Mouse (Mus musculus) heart, postnatal 14 days (tissue): ENCODE measurements around the gene Tor1aip2. TPM values are rescaled to one million over a fixed set of nuclear protein-coding genes. Genes with fewer than 3 reads are reported as not detected.

ENCODE experiments used
- DNase-seq, 2 experiments: peaks; one replicate each; pipeline ENCODE4 v3.0.0; 2021 to 2022
- intact Hi-C: fragments of 180-260 bp; cut with DNase I; formaldehyde crosslinking; loops from one replicate; pipeline ENCODE4 v1.15.1; 2025
- total RNA-seq, 2 experiments: library from RNA; stranded (reverse); gene quantifications; 2 replicates each; pipeline ENCODE4 v1.2.3; 2021

Gene Tor1aip2
- total RNA-seq, 2 experiments from 2014 or later = 49.4 to 50.1 TPM

GRCm38 (mm10) chr1:156039989-156040388, 4.8 kb downstream of the Tor1aip2 start:
- DNase-seq = peak in 1 of 2 experiments; percentile 7
- intact Hi-C loops = loop anchor here (5.0 kb wide), 1 partner anchor 42 kb away; no protein-coding TSS in a partner anchor

GRCm38 (mm10) chr1:156040731-156041401, 5.7 kb downstream of the Tor1aip2 start:
- peak; percentile 89 to 92 for DNase-seq
- intact Hi-C loops = loop anchor here (5.0 kb wide), 1 partner anchor 41 kb away; no protein-coding TSS in a partner anchor

DNA sequence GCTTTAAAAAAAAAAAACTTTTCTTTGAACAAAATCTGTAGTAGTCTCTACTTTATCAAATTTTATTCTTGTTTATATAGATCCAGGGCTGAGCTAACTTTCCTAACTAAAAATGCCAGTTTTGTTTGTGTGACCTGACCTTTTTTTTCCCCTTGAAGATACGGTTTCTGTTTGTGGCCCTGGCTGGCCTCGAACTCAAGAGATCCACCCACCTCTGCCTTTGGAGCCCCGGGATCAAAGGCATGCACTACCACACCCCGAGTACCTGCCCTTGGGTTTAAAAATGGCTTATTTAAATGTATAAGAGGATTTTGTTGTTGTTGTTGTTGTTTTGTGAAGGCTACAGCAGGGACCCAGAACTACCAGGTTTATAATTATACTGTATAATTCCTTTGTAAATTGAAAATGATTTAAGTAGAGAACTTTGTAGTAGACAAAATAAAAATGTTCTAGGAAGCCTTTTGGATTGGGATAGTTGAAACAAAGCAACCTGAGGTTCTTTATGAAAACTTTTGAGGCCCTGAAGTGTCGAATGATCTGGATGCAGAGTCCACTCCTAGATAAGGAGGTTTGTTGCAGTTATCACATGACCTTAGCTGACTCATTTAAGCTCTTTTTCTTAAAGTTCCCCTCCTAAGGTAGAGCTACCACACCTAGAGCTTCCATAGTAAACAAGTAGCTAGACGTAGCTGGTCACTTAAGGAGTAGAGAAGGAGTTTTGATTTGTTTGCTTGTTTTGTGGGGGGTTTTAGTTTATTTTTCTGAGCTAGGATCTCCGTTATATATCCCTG, 6.4 kb downstream of the Tor1aip2 start:
- DNase-seq = no peak
- intact Hi-C loops = loop anchor here (5.0 kb wide), 1 partner anchor 41 kb away; no protein-coding TSS in a partner anchor

DNA sequence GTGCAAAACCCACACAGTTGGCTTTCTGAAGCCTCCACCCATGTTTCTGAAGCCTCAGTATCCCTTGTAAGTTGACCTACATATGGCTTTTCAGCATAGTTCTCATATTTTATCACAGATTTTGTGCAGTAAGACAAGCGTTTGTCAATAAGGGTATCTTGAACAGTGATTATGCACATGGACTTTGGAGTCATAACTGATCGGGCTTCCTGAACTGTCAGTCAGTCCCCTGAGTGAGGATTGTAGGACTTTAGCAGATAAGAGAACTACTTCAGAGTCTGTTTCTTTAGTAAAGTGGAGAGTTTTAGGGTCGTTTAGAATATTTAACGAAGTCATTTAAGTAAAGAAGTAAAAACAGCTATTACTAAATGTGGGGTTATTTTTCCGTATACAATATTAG, 7.3 kb downstream of the Tor1aip2 start:
- intact Hi-C loops = loop anchor here (5.0 kb wide), 1 partner anchor 40 kb away; no protein-coding TSS in a partner anchor
- DNase-seq = no peak

GRCm38 (mm10) chr1:156043027-156043426, 7.8 kb downstream of the Tor1aip2 start:
- peak; percentile 27 to 58 for DNase-seq
- intact Hi-C loops = loop anchor here (1.0 to 5.0 kb wide), 2 partner anchors 39 to 184 kb away; no protein-coding TSS in a partner anchor

DNA sequence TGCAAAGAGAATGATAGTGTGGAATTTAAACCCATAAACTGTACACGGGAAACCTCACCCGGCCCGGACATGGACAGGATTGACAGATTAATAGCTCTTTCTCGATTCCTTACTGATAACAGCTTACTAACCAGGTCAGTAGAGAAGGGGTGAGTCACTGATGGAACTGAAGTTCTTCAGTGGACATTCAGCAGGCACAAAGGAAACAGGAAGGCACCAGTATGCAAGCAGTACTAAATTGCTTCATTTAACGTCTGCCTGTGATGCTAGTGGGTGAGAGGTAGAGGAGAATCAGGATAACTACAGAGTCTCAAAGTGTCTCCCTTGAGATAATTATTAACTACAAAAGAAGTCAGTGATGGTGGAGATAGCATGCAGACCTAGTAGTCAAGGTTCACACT, 9.0 kb downstream of the Tor1aip2 start:
- intact Hi-C loops = loop anchor here (5.0 kb wide), 1 partner anchor 38 kb away; no protein-coding TSS in a partner anchor
- DNase-seq = no peak

DNA sequence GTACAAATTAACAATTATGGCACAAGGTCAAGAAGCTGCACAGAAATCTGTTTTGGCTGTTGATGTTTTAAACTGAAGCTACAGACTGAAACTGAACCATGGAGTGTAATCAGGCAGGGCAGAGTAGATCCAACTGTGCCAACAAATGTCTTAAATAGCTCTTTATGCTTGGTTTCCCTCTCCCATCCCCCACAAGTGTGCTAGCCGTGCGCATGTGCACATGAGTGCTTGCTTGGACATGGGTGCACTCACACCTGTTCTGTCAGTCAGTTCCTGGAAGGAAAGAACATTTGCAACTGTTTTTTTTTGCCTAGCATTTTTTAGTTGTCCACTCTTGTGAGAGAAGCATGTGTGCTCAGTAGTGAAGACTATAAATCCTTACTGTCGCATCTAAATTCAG, 11.5 kb downstream of the Tor1aip2 start:
- peak in 1 of 2 experiments; percentile 8 for DNase-seq
- intact Hi-C loops = no loop called here

- intact Hi-C loops = no loop called here
- DNase-seq = no peak
Observed at GRCm38 (mm10) chr1:156058207-156058606, 23.0 kb downstream of the Tor1aip2 start.

DNA sequence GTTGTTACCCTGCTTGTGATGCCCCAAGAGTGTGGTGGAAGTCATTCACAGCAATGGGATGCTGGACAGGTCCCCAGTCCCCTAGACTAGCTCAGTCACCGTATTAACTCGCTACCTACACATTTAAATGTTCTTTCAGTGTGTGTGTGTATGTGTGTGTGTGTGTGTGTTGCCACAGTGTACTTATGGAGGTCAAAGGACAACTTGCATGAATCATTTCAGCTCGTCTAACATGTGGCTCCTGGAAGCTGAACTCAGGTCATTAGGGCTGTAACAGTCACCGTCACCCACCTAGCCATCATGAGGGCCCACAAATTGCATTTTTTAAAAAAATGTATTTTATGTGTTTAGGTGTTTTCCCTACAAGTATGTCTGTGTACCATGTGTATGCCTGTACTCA, 27.0 kb downstream of the Tor1aip2 start:
- no peak for DNase-seq
- intact Hi-C loops = no loop called here

- no peak for DNase-seq
Observed at GRCm38 (mm10) chr1:156066133-156066532, 30.9 kb downstream of the Tor1aip2 start.

GRCm38 (mm10) chr1:156070106-156070505, 34.9 kb downstream of the Tor1aip2 start:
- no peak for DNase-seq
- intact Hi-C loops = no loop called here

More at GRCm38 (mm10) chr1:156066133-156066532, 30.9 kb downstream of the Tor1aip2 start:
- intact Hi-C loops = no loop called here

- intact Hi-C loops = no loop called here
- no peak for DNase-seq
Observed at GRCm38 (mm10) chr1:156073169-156073821, 38.1 kb downstream of the Tor1aip2 start.

DNA sequence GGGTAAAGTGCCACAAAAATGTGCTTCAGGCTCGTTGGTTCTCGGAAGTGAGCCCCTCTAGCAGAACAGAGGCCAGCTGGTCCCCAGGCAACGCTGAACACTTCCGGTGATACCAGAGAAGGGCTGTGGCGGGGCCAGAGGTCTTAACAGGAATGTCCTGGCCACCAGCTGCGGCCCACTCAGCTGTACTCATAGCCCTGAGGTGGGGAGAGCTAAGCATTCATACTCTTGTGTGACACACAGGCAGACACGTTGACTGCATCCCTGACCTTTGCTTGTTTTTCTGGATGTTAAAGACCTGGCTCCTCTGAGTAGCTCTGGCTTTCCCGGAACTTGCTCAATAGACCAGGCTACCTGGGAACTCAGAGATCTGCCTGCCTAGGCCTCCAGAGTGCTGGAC, 39.4 kb downstream of the Tor1aip2 start:
- DNase-seq = peak in 1 of 2 experiments; percentile 23
- intact Hi-C loops = no loop called here

DNA sequence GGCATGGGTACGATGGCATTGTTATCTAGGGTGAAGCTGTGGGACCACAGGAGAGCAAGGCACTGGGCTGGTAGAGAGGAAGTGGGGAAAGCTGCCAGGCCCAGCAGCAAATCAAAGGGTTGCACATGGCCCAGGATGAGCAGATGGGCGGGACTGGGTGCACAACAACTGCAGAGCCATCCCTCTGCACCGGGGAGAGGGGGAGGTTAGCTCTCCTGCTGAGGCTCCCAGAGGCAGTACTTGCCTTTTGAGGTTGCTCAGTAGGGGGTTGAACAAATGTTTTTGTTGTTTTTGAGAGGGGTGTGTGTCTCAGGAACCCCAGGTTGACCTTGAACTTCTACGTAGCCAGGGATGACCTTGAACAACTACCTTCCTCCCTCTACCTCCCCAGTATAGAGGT, 41.3 kb downstream of the Tor1aip2 start:
- intact Hi-C loops = no loop called here
- DNase-seq = no peak

DNA sequence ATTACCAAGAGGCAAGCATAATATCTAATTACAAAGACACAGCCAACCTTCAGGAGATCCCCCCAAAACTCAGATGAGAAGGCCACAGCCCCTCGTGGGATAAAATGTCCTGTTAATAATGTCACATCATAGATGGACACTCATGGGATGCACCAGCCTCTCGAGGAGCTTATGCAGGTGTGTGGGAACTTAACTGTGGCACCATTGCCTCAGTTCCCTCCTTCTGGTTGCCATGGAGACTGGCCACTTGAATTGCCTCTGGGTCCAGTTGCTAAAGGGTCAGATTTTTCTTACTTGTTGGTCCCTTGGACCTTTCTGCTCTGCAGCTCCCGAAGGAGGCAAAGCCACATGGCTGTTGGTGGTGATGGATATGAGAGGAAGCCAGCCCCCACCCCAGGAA, 42.5 kb downstream of the Tor1aip2 start:
- intact Hi-C loops = no loop called here
- no peak for DNase-seq

DNA sequence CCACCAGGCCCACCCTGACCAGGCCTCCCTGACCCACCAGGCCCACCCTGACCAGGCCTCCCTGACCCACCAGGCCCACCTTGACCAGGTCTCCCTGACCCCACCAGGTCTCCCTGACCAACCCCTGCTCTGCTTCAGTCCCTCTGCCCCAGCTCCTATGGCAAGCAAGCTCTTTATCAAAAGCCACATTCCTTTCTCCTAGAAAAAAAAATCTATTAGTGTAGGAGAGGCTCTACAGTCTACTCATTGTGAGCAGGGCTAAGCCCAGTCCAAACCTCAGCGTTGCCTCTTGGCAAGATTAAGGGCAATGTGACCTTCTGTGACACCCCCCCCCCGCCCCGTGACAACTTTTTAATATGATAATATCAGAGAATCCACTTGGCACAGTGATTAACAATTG, 49.4 kb downstream of the Tor1aip2 start:
- no peak for DNase-seq
- intact Hi-C loops = loop anchor here (5.0 kb wide), 3 partner anchors 42 to 458 kb away; no protein-coding TSS in a partner anchor

DNA sequence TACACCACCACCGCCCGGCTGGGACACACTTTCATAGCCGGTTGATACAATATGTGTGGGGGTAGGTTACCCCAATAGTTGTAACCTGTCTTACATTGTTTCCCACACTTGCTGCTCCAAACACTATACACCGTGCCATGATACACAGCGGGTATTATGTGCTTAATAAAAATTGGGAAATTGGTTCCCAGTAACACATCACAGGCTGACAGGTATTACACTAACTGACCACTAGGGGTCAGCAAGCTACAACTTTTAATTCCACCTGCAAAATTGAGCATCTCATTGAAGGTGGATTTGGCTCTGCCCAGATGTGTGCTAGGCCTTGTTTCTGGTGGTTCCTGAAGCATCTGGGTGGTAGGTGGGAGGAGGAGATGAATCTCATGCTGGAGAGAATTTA, 50.6 kb downstream of the Tor1aip2 start:
- intact Hi-C loops = loop anchor here (1.0 to 5.0 kb wide), 3 partner anchors 142 to 457 kb away; no protein-coding TSS in a partner anchor
- peak; percentile 11 to 44 for DNase-seq

- DNase-seq = no peak
- intact Hi-C loops = loop anchor here (5.0 kb wide), 2 partner anchors 140 to 455 kb away; no protein-coding TSS in a partner anchor
Observed at GRCm38 (mm10) chr1:156087586-156087985, 52.4 kb downstream of the Tor1aip2 start.

DNA sequence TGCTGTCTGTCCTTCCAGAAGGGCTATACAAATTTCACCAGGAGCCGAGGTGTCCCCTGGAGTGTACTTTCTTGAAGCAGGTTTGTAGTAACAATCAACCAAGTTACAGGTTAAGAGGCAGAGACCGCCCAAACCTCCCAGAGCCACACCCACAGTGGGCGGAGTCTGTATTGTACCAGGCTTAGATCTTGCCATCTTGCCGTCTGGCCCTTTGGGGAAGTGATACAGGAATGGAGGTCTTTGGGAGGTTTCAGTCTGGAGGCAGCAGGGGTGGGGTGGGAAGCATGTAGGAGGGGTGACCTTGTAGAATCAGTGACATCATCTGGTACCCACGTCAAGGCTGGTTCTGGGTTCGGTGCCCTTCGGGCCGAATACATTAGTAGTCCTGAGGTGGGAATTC, 54.4 kb downstream of the Tor1aip2 start:
- DNase-seq = no peak
- intact Hi-C loops = loop anchor here (5.0 kb wide), 2 partner anchors 138 to 453 kb away; no protein-coding TSS in a partner anchor

GRCm38 (mm10) chr1:156090042-156090441, 54.8 kb downstream of the Tor1aip2 start:
- no peak for DNase-seq
- intact Hi-C loops = no loop called here

DNA sequence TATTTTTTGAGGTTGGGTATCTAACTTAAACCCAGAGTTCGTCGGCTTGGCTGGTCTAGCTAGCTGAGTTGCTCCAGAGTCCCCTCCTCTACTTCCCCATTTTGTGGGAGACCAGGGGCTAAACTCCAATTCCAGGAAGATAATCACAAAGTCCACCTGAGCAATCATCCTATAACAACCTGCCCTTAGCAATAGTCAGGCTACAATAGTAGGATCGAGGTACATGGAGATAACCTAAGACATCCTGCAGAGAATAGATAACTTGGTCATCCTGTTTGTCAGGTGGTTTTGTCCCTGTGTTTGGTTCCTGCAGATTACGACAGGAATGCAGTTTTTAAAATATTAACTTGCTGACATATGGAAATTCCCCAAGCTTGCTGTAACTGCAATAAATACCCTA, 56.6 kb downstream of the Tor1aip2 start:
- intact Hi-C loops = no loop called here
- no peak for DNase-seq
